Comparison of ENCODE assay signal across 30 mouse cellular contexts in the genomic region with DNA sequence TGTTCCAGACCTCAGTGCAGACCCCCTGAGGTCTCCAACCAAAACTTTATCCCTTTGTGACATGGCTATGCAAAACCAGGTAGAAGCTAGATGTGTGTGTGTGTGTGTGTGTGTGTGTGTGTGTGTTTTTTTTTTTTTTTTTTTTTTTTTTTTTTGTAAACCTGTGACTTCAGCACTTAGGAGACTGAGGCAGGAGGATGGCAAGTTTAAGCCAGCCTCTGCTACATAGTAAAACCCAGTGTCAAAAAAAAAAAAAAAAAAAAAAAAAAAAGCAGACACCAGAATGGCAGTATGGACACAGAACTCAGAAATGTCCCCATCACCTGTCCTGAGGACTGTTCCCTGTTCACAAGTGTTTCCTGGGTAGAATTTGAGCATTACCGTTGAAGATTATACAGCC.
"Had no signal": no experiment of that assay in that cellular context is flagged by ENCODE, and none has a peak within 500 bp of the region (broad histone marks: within the 10 kb centered on the region; RNA-seq: fewer than 3 reads in every experiment).

No protein-coding gene starts in this region.

- H3K4me1 ChIP-seq: limb, embryonic 10.5 days; limb, embryonic 12.5 days; limb, embryonic 13.5 days; limb, embryonic 15.5 days; lung, embryonic 15.5 days; midbrain, embryonic 10.5 days; midbrain, embryonic 12.5 days; neural tube, embryonic 12.5 days had no signal

- DNase-seq: left cerebral cortex, postnatal 4 days; liver; liver, embryonic 13.5 days; liver, postnatal 0 days; lung, adult 18-20 months; lung, adult 2 months; lung, embryonic 14.5 days; lung, postnatal 10 days; lung, postnatal 14 days; lung, postnatal 36 days; lung, postnatal 4 days; midbrain, embryonic 14.5 days had no signal

- H3K4me3 ChIP-seq: limb, embryonic 10.5 days; limb, embryonic 12.5 days; limb, embryonic 13.5 days; limb, embryonic 15.5 days; liver, embryonic 12.5 days; liver, embryonic 13.5 days; liver, embryonic 15.5 days; lung, embryonic 15.5 days; megakaryocyte, embryonic 14.5 days; midbrain, embryonic 10.5 days; midbrain, embryonic 12.5 days; midbrain, embryonic 13.5 days; midbrain, embryonic 15.5 days; myocyte; neural tube, embryonic 12.5 days had no signal

- H3K9me3 ChIP-seq: limb, embryonic 10.5 days; limb, embryonic 12.5 days; limb, embryonic 13.5 days; limb, embryonic 15.5 days; liver, embryonic 12.5 days; liver, embryonic 13.5 days; liver, embryonic 15.5 days; lung, embryonic 15.5 days; megakaryocyte, embryonic 14.5 days; midbrain, embryonic 10.5 days; midbrain, embryonic 12.5 days; midbrain, embryonic 13.5 days; midbrain, embryonic 15.5 days; neural tube, embryonic 12.5 days had no signal

- H3K36me3 ChIP-seq: limb, embryonic 10.5 days; limb, embryonic 12.5 days; limb, embryonic 13.5 days; limb, embryonic 15.5 days; lung, embryonic 15.5 days; midbrain, embryonic 10.5 days; midbrain, embryonic 12.5 days; midbrain, embryonic 13.5 days; midbrain, embryonic 15.5 days; neural tube, embryonic 12.5 days had no signal

- H3K27ac ChIP-seq: limb, embryonic 10.5 days; limb, embryonic 12.5 days; limb, embryonic 13.5 days; limb, embryonic 15.5 days; liver, embryonic 12.5 days; liver, embryonic 13.5 days; liver, embryonic 14.5 days; liver, embryonic 15.5 days; lung, embryonic 15.5 days; macrophage; midbrain, embryonic 10.5 days; midbrain, embryonic 12.5 days; midbrain, embryonic 13.5 days; midbrain, embryonic 15.5 days; neural tube, embryonic 12.5 days had no signal

- H3K4me2 ChIP-seq: limb, embryonic 12.5 days; limb, embryonic 13.5 days; limb, embryonic 15.5 days; liver, embryonic 11.5 days; liver, embryonic 12.5 days; liver, embryonic 13.5 days; liver, embryonic 15.5 days; lung, embryonic 14.5 days; lung, embryonic 15.5 days; midbrain, embryonic 11.5 days; midbrain, embryonic 12.5 days; midbrain, embryonic 13.5 days; midbrain, embryonic 15.5 days; neural tube, embryonic 12.5 days had no signal

- H3K9ac ChIP-seq: limb, embryonic 12.5 days; limb, embryonic 13.5 days; limb, embryonic 15.5 days; liver, embryonic 12.5 days; liver, embryonic 13.5 days; liver, embryonic 14.5 days; liver, embryonic 15.5 days; liver, postnatal 0 days; lung, embryonic 14.5 days; lung, embryonic 15.5 days; midbrain, embryonic 12.5 days; midbrain, embryonic 13.5 days; midbrain, embryonic 15.5 days; neural tube, embryonic 12.5 days had no signal

- H3K27me3 ChIP-seq: limb, embryonic 12.5 days; limb, embryonic 13.5 days; limb, embryonic 15.5 days; lung, embryonic 15.5 days; midbrain, embryonic 13.5 days; midbrain, embryonic 15.5 days; neural tube, embryonic 12.5 days had no signal
